Mouse (Mus musculus) kidney, postnatal 0 days (tissue): Measurements from ENCODE around the gene Syne1. TPM values are rescaled to one million over a fixed set of nuclear protein-coding genes. Genes with fewer than 3 reads are reported as not detected.

Experiments
- ATAC-seq: fragments of 200-750 bp; cut with Nextera tagmentation; replicated peaks from 2 replicates; pipeline ENCODE4 v1.8.0; 2017; ENCODE audit warnings: low read depth, moderate number of reproducible peaks, moderate TSS enrichment, moderate library complexity; ENCODE audit not compliant: low FRiP score
- DNase-seq: peaks from one replicate; pipeline ENCODE4 v3.0.0-alpha.2; 2016; ENCODE audit warnings: low spot score
- H3K27ac ChIP-seq: fragments of 300-500 bp; sonication (generic); 2 replicates; pipeline ENCODE4 v1.5.1; 2014; ENCODE audit warnings: mild to moderate bottlenecking
- H3K27me3 ChIP-seq: fragments of 300-500 bp; sonication (generic); 2 replicates; pipeline ENCODE4 v1.6.1; 2014; ENCODE audit warnings: low read length, mixed read lengths; ENCODE audit not compliant: insufficient read depth
- H3K36me3 ChIP-seq: fragments of 300-500 bp; sonication (generic); 2 replicates; pipeline ENCODE4 v1.6.1; 2014; ENCODE audit warnings: low read length, mixed read lengths; ENCODE audit not compliant: insufficient read depth
- H3K4me1 ChIP-seq: fragments of 300-500 bp; sonication (generic); replicated peaks from 2 replicates; pipeline ENCODE4 v1.6.1; 2014; ENCODE audit warnings: antibody characterized with exemption, low read length, mixed read lengths; ENCODE audit not compliant: insufficient read depth
- H3K4me2 ChIP-seq: fragments of 300-500 bp; sonication (generic); 2 replicates; pipeline ENCODE4 v1.6.1; 2014; ENCODE audit warnings: mild to moderate bottlenecking, low read length, moderate library complexity, mixed read lengths
- H3K4me3 ChIP-seq: fragments of 300-500 bp; sonication (generic); replicated peaks from 2 replicates; pipeline ENCODE4 v1.5.1; 2014; ENCODE audit warnings: low read depth, low read length
- H3K9ac ChIP-seq: fragments of 300-500 bp; sonication (generic); 2 replicates; pipeline ENCODE4 v1.6.1; 2014; ENCODE audit warnings: low read depth, low read length
- H3K9me3 ChIP-seq: fragments of 300-500 bp; sonication (generic); replicated peaks from 2 replicates; pipeline ENCODE4 v1.6.1; 2016; ENCODE audit warnings: low read length, inconsistent platforms, mixed read lengths
- CTCF ChIP-seq: IDR thresholded peaks from 2 replicates; pipeline ENCODE4 v1.5.1; 2016; ENCODE audit warnings: antibody characterized with exemption, low read depth, mild to moderate bottlenecking, moderate library complexity
- WGBS: fragments of 180-500 bp; shearing (Covaris S2); extraction: QIAGEN DNeasy Blood & Tissue Kit; methylation state at CpG from one replicate; pipeline ENCODE4 v1.1.7; 2014; 5-methylcytosine and 5-hydroxymethylcytosine counted together
- polyA plus RNA-seq: library from polyadenylated mRNA; unstranded; fragments of >200 nt; fragmentation: Nextera tagmentation; extraction: Ambion mirVana; gene quantifications from 2 replicates; pipeline ENCODE4 v1.2.1, GENCODE M21; 2015

Syne1 gene
- polyA plus RNA-seq, 1 experiment from 2014 or later: 5.2 TPM

DNA sequence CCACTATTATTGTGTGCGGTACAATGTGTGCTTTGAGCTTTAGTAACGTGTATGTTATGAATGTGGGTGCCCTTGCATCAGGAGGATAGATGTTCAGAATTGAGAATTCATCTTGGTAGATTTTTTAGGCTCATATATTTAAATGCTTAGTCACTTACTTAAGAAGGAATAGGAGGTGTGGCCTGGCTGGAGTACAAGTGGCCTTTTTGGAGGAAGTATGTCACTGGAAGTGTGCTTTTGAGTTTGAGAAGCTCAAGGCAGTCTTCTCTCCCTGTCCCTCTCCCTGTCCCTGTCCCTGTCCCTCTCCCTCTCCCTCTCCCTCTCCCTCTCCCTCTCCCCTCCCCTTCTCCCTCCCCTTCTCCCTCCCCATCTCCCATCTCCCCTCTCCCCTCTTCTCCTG lies 39.8 kb upstream of the Syne1 start:
- Histone ChIP-seq H3K4me1 (no peaks in the 10 kb centered on the region), H3K9me3 (no peaks in the 10 kb centered on the region), H3K36me3 (no peaks in the 10 kb centered on the region), H3K27me3 (no peaks in the 10 kb centered on the region), H3K4me2 (no peak overlapping the region), H3K4me3 (no peak overlapping the region), H3K9ac (no peak overlapping the region), H3K27ac (0 out of 2 replicates have a peak overlapping the region, but pooled peaks have one; percentile 67)
- no peak for ATAC-seq
- 84% methylated on average over 2 of the region's 2 CpGs for WGBS
- no peak for DNase-seq
- no peak for TF ChIP-seq CTCF

DNA sequence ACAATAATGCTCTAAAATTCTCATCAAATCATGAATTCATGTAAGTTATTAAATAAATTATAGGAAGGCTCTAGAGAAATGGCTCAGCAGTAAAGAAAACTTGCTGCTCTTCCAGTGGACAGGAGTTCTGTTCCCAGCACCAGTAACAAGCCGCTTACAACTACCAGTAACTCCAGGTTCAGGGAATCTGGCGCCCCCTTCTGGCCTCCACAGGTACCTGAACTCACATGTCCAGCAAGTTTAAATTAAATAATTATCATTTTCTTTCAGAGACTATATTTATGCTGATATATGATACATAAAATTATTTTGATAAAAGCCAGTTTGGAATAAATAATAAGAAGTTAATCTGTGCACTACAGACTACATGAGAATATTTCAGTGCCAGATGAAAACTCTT lies 22.0 kb upstream of the Syne1 start:
- no peak for DNase-seq
- H3K4me1 ChIP-seq: no peaks in the 10 kb centered on the region
- no peak overlapping the region for H3K9ac ChIP-seq
- ATAC-seq: no peak
- no peak overlapping the region for H3K4me3 ChIP-seq
- no peak overlapping the region for H3K4me2 ChIP-seq
- no peaks in the 10 kb centered on the region for H3K27me3 ChIP-seq
- no peaks in the 10 kb centered on the region for H3K36me3 ChIP-seq
- 66% methylated on average over 2 of the region's 2 CpGs for WGBS
- H3K27ac ChIP-seq: no peak overlapping the region
- H3K9me3 ChIP-seq: no peaks in the 10 kb centered on the region
- TF ChIP-seq CTCF: peak; percentile 24; the same call in 1 of the 2 replicates

DNA sequence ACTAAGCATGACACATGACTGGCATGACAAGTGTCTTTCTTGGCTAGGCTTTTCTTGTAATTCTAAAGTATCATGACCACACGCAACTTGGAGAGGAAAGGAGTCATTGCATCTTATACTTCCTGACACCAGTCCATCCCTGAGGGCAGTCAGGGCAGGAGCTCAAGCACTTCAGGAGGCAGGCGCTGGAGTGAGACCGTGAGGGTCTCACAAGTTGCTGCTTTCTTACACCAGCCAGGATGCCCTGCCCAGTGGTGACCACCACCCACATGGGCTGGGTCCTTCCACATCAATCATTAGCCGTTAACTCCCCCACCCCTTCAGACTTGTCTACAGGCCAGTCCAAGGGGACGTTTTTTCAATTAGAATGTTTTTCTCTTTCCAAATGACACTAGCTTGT lies 20.1 kb upstream of the Syne1 start:
- no peak for DNase-seq
- WGBS: 17% methylated on average over 5 of the region's 5 CpGs
- no peaks in the 10 kb centered on the region for H3K9me3 ChIP-seq

DNA sequence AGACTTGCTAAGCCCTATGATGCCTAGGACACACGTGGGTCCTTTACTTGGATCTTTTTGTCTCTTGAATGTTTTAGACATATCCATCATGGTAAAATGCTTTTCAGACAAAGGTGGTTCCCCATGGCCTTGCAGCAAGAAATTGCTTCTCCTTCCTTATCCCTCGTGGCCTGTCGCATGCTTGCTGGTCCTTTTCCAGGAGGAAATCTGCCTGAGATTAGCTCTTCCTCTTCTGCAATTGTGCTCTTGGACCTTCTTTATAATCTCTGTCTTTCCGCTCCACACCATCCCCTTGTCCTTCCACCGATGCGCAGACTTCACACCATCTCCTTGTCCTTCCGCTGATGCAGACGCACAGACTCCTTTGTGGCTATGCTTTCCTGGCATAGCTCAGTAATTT lies 18.8 kb upstream of the Syne1 start:
- DNase-seq (no peak), ATAC-seq (no peak)
- no peak overlapping the region for H3K4me2 ChIP-seq
- 82% methylated on average over 8 of the region's 8 CpGs for WGBS
- no peak for TF ChIP-seq CTCF
- H3K4me3 ChIP-seq: no peak overlapping the region
- no peak overlapping the region for H3K9ac ChIP-seq
- H3K27ac ChIP-seq: no peak overlapping the region
- no peaks in the 10 kb centered on the region for H3K4me1 ChIP-seq
- H3K9me3 ChIP-seq: no peaks in the 10 kb centered on the region
- no peaks in the 10 kb centered on the region for H3K27me3 ChIP-seq
- no peaks in the 10 kb centered on the region for H3K36me3 ChIP-seq

More for the DNA sequence above, 20.1 kb upstream of the Syne1 start:
- no peak overlapping the region for H3K4me3 ChIP-seq
- no peak overlapping the region for H3K9ac ChIP-seq
- no peaks in the 10 kb centered on the region for H3K27me3 ChIP-seq
- peak; percentile 66; the same call in 1 of the 2 replicates for ATAC-seq
- no peaks in the 10 kb centered on the region for H3K36me3 ChIP-seq
- H3K4me1 ChIP-seq: no peaks in the 10 kb centered on the region
- no peak overlapping the region for H3K4me2 ChIP-seq
- H3K27ac ChIP-seq: no peak overlapping the region
- no peak for TF ChIP-seq CTCF

DNA sequence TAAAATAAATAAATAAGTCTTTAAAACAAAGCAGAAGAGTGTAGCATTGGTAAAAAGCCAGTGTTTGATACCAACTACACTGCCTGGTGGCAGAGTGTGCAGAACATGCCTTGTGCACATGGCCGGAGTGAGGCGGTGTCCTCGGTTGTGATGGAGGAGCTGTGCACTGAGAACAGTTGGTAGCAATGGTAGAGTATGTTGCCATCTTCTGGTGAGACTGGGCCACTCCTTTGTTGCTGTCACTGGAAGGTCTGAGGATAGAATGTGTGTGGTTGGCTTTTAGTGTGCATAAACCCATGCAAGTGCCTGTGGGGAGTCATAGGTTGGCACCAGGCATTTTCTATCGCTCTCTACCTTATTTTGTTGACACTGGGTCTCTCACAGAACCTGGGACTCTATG lies 17.7 kb upstream of the Syne1 start:
- no peaks in the 10 kb centered on the region for H3K9me3 ChIP-seq
- no peak for ATAC-seq
- WGBS: 95% methylated on average over 4 of the region's 4 CpGs
- DNase-seq: no peak
- H3K4me2 ChIP-seq: no peak overlapping the region
- H3K36me3 ChIP-seq: no peaks in the 10 kb centered on the region
- H3K4me3 ChIP-seq: no peak overlapping the region
- H3K27me3 ChIP-seq: no peaks in the 10 kb centered on the region
- H3K9ac ChIP-seq: no peak overlapping the region
- peak; percentile 31; the same call in 1 of the 2 replicates for TF ChIP-seq CTCF
- no peak overlapping the region for H3K27ac ChIP-seq
- no peaks in the 10 kb centered on the region for H3K4me1 ChIP-seq

DNA sequence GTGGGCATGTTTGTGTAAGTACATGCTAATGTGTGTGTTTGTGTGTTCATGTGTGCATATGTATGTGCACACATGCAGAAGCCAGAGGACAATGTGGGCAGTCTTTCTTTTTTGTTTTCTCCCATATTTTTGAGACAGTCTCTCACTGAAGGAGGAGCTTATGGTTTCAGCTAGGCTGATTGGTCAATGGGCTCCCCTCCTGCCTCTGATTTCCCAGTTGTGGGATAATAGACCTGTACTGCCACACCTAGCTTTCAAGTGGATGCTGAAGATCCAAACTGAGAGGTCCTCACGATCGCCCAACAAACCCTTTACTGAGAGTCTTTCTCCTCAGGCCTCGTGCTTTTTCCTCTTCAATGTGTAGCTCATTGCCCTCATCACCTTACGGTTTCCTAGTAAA lies 10.4 kb upstream of the Syne1 start:
- DNase-seq: no peak

DNA sequence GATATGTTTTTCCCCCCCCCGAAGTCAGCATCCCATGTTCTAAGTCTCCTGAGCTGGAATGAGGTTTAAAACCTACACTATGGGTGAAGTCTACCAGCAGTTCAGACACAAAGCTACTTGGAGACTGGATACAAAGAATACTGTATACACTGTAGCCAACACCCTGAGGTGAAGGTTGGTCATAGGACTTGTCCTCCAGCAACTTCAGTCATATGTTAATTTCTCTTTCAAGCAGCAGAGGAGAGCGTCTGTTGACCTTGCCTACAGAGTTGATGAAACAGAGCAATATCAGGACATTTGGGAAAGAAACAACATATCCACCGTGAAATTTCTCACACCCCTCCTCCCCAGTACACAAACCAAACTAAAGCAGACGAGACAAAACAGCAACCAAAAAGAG lies 9.2 kb upstream of the Syne1 start:
- H3K27me3 ChIP-seq: no peaks in the 10 kb centered on the region
- H3K4me2 ChIP-seq: no peak overlapping the region

More for the DNA sequence above, 10.4 kb upstream of the Syne1 start:
- no peak overlapping the region for H3K4me2 ChIP-seq
- no peak for ATAC-seq
- 86% methylated on average over 4 of the region's 4 CpGs for WGBS
- no peaks in the 10 kb centered on the region for H3K9me3 ChIP-seq
- no peak overlapping the region for H3K4me3 ChIP-seq
- no peak for TF ChIP-seq CTCF
- H3K27me3 ChIP-seq: no peaks in the 10 kb centered on the region
- H3K4me1 ChIP-seq: no peaks in the 10 kb centered on the region
- no peak overlapping the region for H3K27ac ChIP-seq
- no peak overlapping the region for H3K9ac ChIP-seq
- H3K36me3 ChIP-seq: no peaks in the 10 kb centered on the region

More for the DNA sequence above, 9.2 kb upstream of the Syne1 start:
- Histone ChIP-seq H3K36me3 (no peaks in the 10 kb centered on the region), H3K27ac (no peak overlapping the region), H3K4me1 (no peaks in the 10 kb centered on the region), H3K9me3 (no peaks in the 10 kb centered on the region), H3K4me3 (no peak overlapping the region), H3K9ac (no peak overlapping the region)
- ATAC-seq (no peak), DNase-seq (no peak)
- WGBS: 80% methylated on average over 4 of the region's 4 CpGs
- TF ChIP-seq CTCF: no peak
